Mouse (Mus musculus): Measurements from ENCODE around the gene Dync1i2.

- TF ChIP-seq CTCF (IDR thresholded peaks at IDR 0.05): no peak
- no peak for TF ChIP-seq POLR2A (IDR thresholded peaks at IDR 0.05; ENCODE audit: insufficient read depth, low read depth, low read length)
Observed at GRCm38 (mm10) chr2:71248071-71248470, 36.6 kb downstream of the Dync1i2 start.
